Mouse (Mus musculus) right cerebral cortex, postnatal 14 days (tissue): ENCODE measurements at regions not wholly inside any gene's neighbourhood (a gene's known extent, or its start where the extent isn't known, plus 50 kb on each side); places are given as distances from the start of the nearest gene placed in this dataset.
"Not testable (repeated sequence)": the region's sequence is repeated elsewhere in the genome, so short reads cannot be mapped to it uniquely, and the experiment has no call there.

Source experiments
- DNase-seq: peaks from one replicate; pipeline ENCODE4 v3.0.0; 2022

GRCm38 (mm10) chr14:102790916-102791315 lies 191.5 kb downstream of the Kctd12 start:
- DNase-seq, result no peak

GRCm38 (mm10) chr14:102782227-102782626 lies 200.2 kb downstream of the Kctd12 start:
- DNase-seq, result no peak

- no peak for DNase-seq
Measured at GRCm38 (mm10) chr14:102769716-102770115, 212.7 kb downstream of the Kctd12 start.

- peak; percentile 13 for DNase-seq
Measured at GRCm38 (mm10) chr14:102748687-102749086, 233.8 kb downstream of the Kctd12 start.

GRCm38 (mm10) chr14:102742331-102742730 lies 240.1 kb downstream of the Kctd12 start:
- DNase-seq, result no peak

GRCm38 (mm10) chr14:102736656-102737055 lies 245.8 kb downstream of the Kctd12 start:
- no peak for DNase-seq

GRCm38 (mm10) chr14:102733718-102734117 lies 248.7 kb downstream of the Kctd12 start:
- DNase-seq, result not testable (repeated sequence)

- no peak for DNase-seq
Measured at GRCm38 (mm10) chr14:102731746-102732145, 250.7 kb downstream of the Kctd12 start.

- DNase-seq, result no peak
Measured at GRCm38 (mm10) chr14:102722633-102723032, 259.8 kb downstream of the Kctd12 start.

- DNase-seq, result peak; percentile 7
Measured at GRCm38 (mm10) chr14:102718558-102718957, 263.9 kb downstream of the Kctd12 start.

- no peak for DNase-seq
Measured at GRCm38 (mm10) chr14:102712600-102712999, 269.8 kb downstream of the Kctd12 start.

- no peak for DNase-seq
Measured at GRCm38 (mm10) chr14:102706704-102707336, 275.6 kb downstream of the Kctd12 start.

GRCm38 (mm10) chr14:102701108-102701507 lies 281.3 kb downstream of the Kctd12 start:
- DNase-seq, result no peak

GRCm38 (mm10) chr14:102700457-102700856 lies 282.0 kb downstream of the Kctd12 start:
- no peak for DNase-seq

GRCm38 (mm10) chr14:102699015-102699414 lies 283.4 kb downstream of the Kctd12 start:
- no peak for DNase-seq

GRCm38 (mm10) chr14:102686791-102687190 lies 295.6 kb downstream of the Kctd12 start:
- no peak for DNase-seq

- no peak for DNase-seq
Measured at GRCm38 (mm10) chr14:102676582-102676981, 305.9 kb downstream of the Kctd12 start.

- no peak for DNase-seq
Measured at GRCm38 (mm10) chr14:102674635-102675034, 307.8 kb downstream of the Kctd12 start.

GRCm38 (mm10) chr14:102673724-102674123 lies 308.7 kb downstream of the Kctd12 start:
- no peak for DNase-seq

- no peak for DNase-seq
Measured at GRCm38 (mm10) chr14:102663240-102663639, 319.2 kb downstream of the Kctd12 start.

- no peak for DNase-seq
Measured at GRCm38 (mm10) chr14:102660351-102660750, 322.1 kb downstream of the Kctd12 start.

GRCm38 (mm10) chr14:102656235-102656634 lies 326.2 kb downstream of the Kctd12 start:
- no peak for DNase-seq

- DNase-seq, result no peak
Measured at GRCm38 (mm10) chr14:102629601-102630000, 352.8 kb downstream of the Kctd12 start.

GRCm38 (mm10) chr14:102621546-102621945 lies 360.9 kb downstream of the Kctd12 start:
- DNase-seq, result no peak

- no peak for DNase-seq
Measured at GRCm38 (mm10) chr14:102619056-102619455, 363.4 kb downstream of the Kctd12 start.
